Mouse (Mus musculus) heart, adult 2 months (tissue): ENCODE data around the gene Mink1.

ENCODE experiments used
- CTCF ChIP-seq: fragments of 200-600 bp; IDR thresholded peaks from 2 replicates; pipeline ENCODE4 v1.8.1; 2022; ENCODE audit warnings: antibody characterized with exemption, mild to moderate bottlenecking, moderate library complexity
- EP300 ChIP-seq: fragments of 200-500 bp; IDR thresholded peaks from 2 replicates; pipeline ENCODE4 v1.6.1; 2011; ENCODE audit warnings: low read depth, low read length, control low read depth; ENCODE audit not compliant: insufficient read depth
- POLR2A ChIP-seq: fragments of 200-500 bp; IDR thresholded peaks from 2 replicates; pipeline ENCODE4 v1.6.1; 2011; ENCODE audit warnings: mild to moderate bottlenecking, low read depth, low read length, control low read depth; ENCODE audit not compliant: insufficient read depth

DNA sequence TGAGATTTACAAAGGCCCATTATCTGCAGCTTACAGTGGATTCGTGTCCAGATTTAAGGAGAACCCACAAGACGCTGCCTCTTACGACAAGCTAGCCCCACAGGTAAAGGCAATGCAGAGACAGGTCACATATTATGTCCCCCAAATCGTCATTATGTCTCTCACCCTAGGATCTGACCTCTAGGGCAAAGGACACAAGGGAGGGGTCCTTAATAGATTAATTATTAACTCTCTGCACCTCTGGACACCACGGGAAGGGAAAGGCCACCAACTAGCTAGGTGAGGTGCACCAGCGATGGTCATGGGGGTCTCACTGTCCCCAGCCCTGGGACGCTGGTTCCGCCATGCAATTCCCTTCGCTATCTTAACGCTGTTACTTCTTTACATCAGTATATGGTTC lies 43.8 kb upstream of the Mink1 start, which contains the start of gene Gltpd2:
- TF ChIP-seq CTCF (no peak), POLR2A (no peak), EP300 (no peak)
